Mouse (Mus musculus) telencephalon, adult 2 months (tissue): ENCODE measurements at regions not wholly inside any gene's neighbourhood (a gene's known extent, or its start where the extent isn't known, plus 50 kb on each side); places are given as distances from the start of the nearest gene placed in this dataset.
A peak's percentile ranks its signal among the peaks of the same experiment; 100 is the strongest.

Experiments
- DNase-seq: peaks from one replicate; pipeline ENCODE4 v3.0.0-alpha.2; 2011; ENCODE audit warnings: low read depth, low spot score

GRCm38 (mm10) chr10:56453578-56454069 is 76.5 kb downstream of the Gja1 start:
- DNase-seq = no peak

- no peak for DNase-seq
Observed at GRCm38 (mm10) chr10:56455867-56456468, 78.8 kb downstream of the Gja1 start.

- DNase-seq = no peak
Observed at GRCm38 (mm10) chr10:56468537-56468936, 91.4 kb downstream of the Gja1 start.

GRCm38 (mm10) chr10:56468993-56469712 is 92.0 kb downstream of the Gja1 start:
- no peak for DNase-seq

GRCm38 (mm10) chr10:56469895-56470294 is 92.8 kb downstream of the Gja1 start:
- DNase-seq = no peak

- DNase-seq = no peak
Observed at GRCm38 (mm10) chr10:56474951-56475350, 97.8 kb downstream of the Gja1 start.

- DNase-seq = no peak
Observed at GRCm38 (mm10) chr10:56482156-56482716, 105.1 kb downstream of the Gja1 start.

GRCm38 (mm10) chr10:56484931-56485330 is 107.8 kb downstream of the Gja1 start:
- DNase-seq = no peak

- no peak for DNase-seq
Observed at GRCm38 (mm10) chr10:56485746-56486145, 108.6 kb downstream of the Gja1 start.

GRCm38 (mm10) chr10:56486584-56486983 is 109.5 kb downstream of the Gja1 start:
- no peak for DNase-seq

GRCm38 (mm10) chr10:56493461-56493860 is 116.3 kb downstream of the Gja1 start:
- DNase-seq = no peak

GRCm38 (mm10) chr10:56495352-56495751 is 118.2 kb downstream of the Gja1 start:
- no peak for DNase-seq

GRCm38 (mm10) chr10:56519041-56519440 is 141.9 kb downstream of the Gja1 start:
- DNase-seq = no peak

- no peak for DNase-seq
Observed at GRCm38 (mm10) chr10:56525791-56526190, 148.7 kb downstream of the Gja1 start.

- DNase-seq = no peak
Observed at GRCm38 (mm10) chr10:56537091-56537490, 160.0 kb downstream of the Gja1 start.

GRCm38 (mm10) chr10:56539827-56540511 is 162.8 kb downstream of the Gja1 start:
- no peak for DNase-seq

GRCm38 (mm10) chr10:56542106-56542505 is 165.0 kb downstream of the Gja1 start:
- no peak for DNase-seq

GRCm38 (mm10) chr10:56545989-56546388 is 168.9 kb downstream of the Gja1 start:
- no peak for DNase-seq

- DNase-seq = no peak
Observed at GRCm38 (mm10) chr10:56546824-56547223, 169.7 kb downstream of the Gja1 start.

- no peak for DNase-seq
Observed at GRCm38 (mm10) chr10:56547825-56548224, 170.7 kb downstream of the Gja1 start.

GRCm38 (mm10) chr10:56566836-56567442 is 189.8 kb downstream of the Gja1 start:
- no peak for DNase-seq

- DNase-seq = peak; percentile 39
Observed at GRCm38 (mm10) chr10:56582065-56582464, 204.9 kb downstream of the Gja1 start.
